Mouse (Mus musculus) ES-E14 (cell line): ENCODE data around the gene Ccdc92. TPM values are rescaled to one million over a fixed set of nuclear protein-coding genes. Genes with fewer than 3 reads are reported as not detected.

Experiments
- DNase-seq: peaks from one replicate; pipeline ENCODE4 v3.0.0-alpha.2; 2013; ENCODE audit warnings: low read depth, low spot score
- H3K27ac ChIP-seq: 2 replicates; pipeline ENCODE4 v1.5.1; 2012; ENCODE audit warnings: low read depth, mild to moderate bottlenecking, low read length, moderate library complexity, mixed read lengths; ENCODE audit not compliant: poor library complexity, insufficient read depth, severe bottlenecking
- H3K36me3 ChIP-seq: 2 replicates; pipeline ENCODE4 v1.6.1; 2012; ENCODE audit warnings: mild to moderate bottlenecking, low read length, moderate library complexity, mixed read lengths; ENCODE audit not compliant: control insufficient read depth, poor library complexity, insufficient read depth, severe bottlenecking
- H3K4me1 ChIP-seq, 2 experiments: fragments of 150-350 bp in 1 of 2; sonication (generic) in 1 of 2; 2 replicates each; pipeline ENCODE4 v1.6.1; 2012; ENCODE audit warnings: low read length in 2 of 2, mild to moderate bottlenecking in 1 of 2, mixed read lengths in 1 of 2; ENCODE audit not compliant: control insufficient read depth in 2 of 2, insufficient read depth in 2 of 2, poor library complexity in 1 of 2
- H3K4me3 ChIP-seq, 2 experiments: fragments of 150-350 bp in 1 of 2; sonication (generic) in 1 of 2; 2 replicates each; pipeline ENCODE4 v1.5.1; 2012; ENCODE audit warnings: low read length in 2 of 2, low read depth in 1 of 2, mild to moderate bottlenecking in 1 of 2, mixed read lengths in 1 of 2; ENCODE audit not compliant: insufficient read depth in 1 of 2, poor library complexity in 1 of 2, severe bottlenecking in 1 of 2
- H3K9ac ChIP-seq: 2 replicates; pipeline ENCODE4 v1.6.1; 2012; ENCODE audit warnings: low read depth, mild to moderate bottlenecking, low read length, mixed read lengths; ENCODE audit not compliant: poor library complexity, insufficient read depth, severe bottlenecking
- H3K9me3 ChIP-seq: fragments of 150-350 bp; sonication (generic); 2 replicates; pipeline ENCODE4 v1.6.1; 2012; ENCODE audit warnings: low read depth, mild to moderate bottlenecking, low read length; ENCODE audit not compliant: control insufficient read depth, insufficient read depth
- CHD2 ChIP-seq: IDR thresholded peaks from 2 replicates; pipeline ENCODE4 v1.6.1; 2014; ENCODE audit warnings: mild to moderate bottlenecking, low read depth, low read length, inconsistent platforms
- HCFC1 ChIP-seq: IDR thresholded peaks from 2 replicates; pipeline ENCODE4 v1.6.1; 2012; ENCODE audit warnings: low read length, inconsistent platforms, borderline replicate concordance; ENCODE audit not compliant: insufficient read depth
- MAFK ChIP-seq: IDR thresholded peaks from 2 replicates; pipeline ENCODE4 v1.6.1; 2014; ENCODE audit warnings: mild to moderate bottlenecking, low read depth, low read length, inconsistent platforms; ENCODE audit not compliant: insufficient read depth
- ZC3H11A ChIP-seq: IDR thresholded peaks from 2 replicates; pipeline ENCODE4 v1.6.1; 2012; ENCODE audit warnings: low read depth, mild to moderate bottlenecking, inconsistent platforms, low read length, borderline replicate concordance
- ZNF384 ChIP-seq: IDR thresholded peaks from 2 replicates; pipeline ENCODE4 v1.6.1; 2012; ENCODE audit warnings: low read depth, low read length, inconsistent platforms
- in situ Hi-C, 2 experiments: fragments of 600-800 bp; cut with MboI; formaldehyde crosslinking; loops; one replicate each; pipeline ENCODE4 v1.15.1; 2025; ENCODE audit warnings: low sequenced_read_pairs in 2 of 2, inconsistent platforms in 1 of 2; ENCODE audit not compliant: unreplicated experiment in 2 of 2
- total RNA-seq: library from RNA; depleted of rRNA; stranded (reverse); fragments of 300-350 nt; gene quantifications from 2 replicates; pipeline ENCODE4 v1.2.3, GENCODE M21; 2012

Ccdc92 gene
- total RNA-seq, 1 experiment: 3.9 TPM

DNA sequence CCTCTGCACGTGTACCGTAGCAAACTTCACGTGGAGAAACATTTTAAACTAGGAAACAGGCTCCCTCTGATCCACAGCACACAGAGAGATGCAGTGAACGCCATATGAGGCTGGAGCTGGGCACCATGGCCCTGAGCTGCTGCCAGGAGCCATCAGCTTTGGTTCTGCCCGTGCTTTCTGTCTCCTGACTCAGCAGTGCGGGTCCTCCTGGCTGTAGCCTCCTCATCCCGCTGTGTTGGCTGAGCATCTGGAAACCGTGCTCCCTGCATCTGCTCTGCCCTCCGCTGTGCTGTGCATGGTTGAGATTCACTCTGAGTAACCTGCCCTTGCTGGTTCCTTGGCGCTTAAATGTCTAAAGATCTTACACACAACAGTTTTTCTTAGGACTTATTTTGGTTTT, 40.0 kb upstream of the Ccdc92 start:
- in situ Hi-C loops: loop anchor here in 1 of 2 experiments (10.0 kb wide), 1 partner anchor 353 kb away; no protein-coding TSS in a partner anchor
- no peak for TF ChIP-seq ZNF384
- TF ChIP-seq MAFK: no peak
- no peak for TF ChIP-seq CHD2
- TF ChIP-seq HCFC1: no peak
- no peak for TF ChIP-seq ZC3H11A
- Histone ChIP-seq H3K36me3 (no peaks in the 10 kb centered on the region), H3K4me1 (no peaks in the 10 kb centered on the region), H3K9ac (no peak overlapping the region), H3K4me3 (no peak overlapping the region), H3K27ac (no peak overlapping the region), H3K9me3 (no peaks in the 10 kb centered on the region)
- no peak for DNase-seq

DNA sequence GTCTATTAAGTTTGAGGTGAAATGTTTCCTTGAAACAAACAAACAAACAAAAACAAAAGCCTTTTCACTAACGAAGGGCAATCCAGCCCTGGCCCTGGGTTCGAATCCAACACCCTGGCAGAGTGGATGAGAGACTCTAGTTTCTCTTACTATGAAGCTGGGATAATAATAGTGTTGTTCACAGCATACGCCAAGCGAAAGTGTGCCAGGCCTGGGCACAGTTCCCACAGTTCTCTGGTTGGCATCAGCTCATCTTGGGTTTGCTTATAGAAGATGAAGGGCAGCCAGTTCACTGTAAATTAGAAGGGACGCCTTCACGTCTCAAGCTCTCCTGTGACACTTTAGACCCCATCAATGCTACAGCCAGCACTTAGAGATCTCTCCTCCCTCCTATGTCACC, 39.5 kb upstream of the Ccdc92 start:
- no peak overlapping the region for H3K27ac ChIP-seq
- in situ Hi-C loops: loop anchor here in 1 of 2 experiments (10.0 kb wide), 1 partner anchor 353 kb away; no protein-coding TSS in a partner anchor
- TF ChIP-seq ZNF384 (no peak), ZC3H11A (no peak), CHD2 (no peak), HCFC1 (no peak), MAFK (no peak)
- no peak for DNase-seq
- H3K36me3 ChIP-seq: no peaks in the 10 kb centered on the region
- H3K9me3 ChIP-seq: no peaks in the 10 kb centered on the region
- H3K9ac ChIP-seq: no peak overlapping the region
- H3K4me3 ChIP-seq: no peak overlapping the region
- no peaks in the 10 kb centered on the region for H3K4me1 ChIP-seq

DNA sequence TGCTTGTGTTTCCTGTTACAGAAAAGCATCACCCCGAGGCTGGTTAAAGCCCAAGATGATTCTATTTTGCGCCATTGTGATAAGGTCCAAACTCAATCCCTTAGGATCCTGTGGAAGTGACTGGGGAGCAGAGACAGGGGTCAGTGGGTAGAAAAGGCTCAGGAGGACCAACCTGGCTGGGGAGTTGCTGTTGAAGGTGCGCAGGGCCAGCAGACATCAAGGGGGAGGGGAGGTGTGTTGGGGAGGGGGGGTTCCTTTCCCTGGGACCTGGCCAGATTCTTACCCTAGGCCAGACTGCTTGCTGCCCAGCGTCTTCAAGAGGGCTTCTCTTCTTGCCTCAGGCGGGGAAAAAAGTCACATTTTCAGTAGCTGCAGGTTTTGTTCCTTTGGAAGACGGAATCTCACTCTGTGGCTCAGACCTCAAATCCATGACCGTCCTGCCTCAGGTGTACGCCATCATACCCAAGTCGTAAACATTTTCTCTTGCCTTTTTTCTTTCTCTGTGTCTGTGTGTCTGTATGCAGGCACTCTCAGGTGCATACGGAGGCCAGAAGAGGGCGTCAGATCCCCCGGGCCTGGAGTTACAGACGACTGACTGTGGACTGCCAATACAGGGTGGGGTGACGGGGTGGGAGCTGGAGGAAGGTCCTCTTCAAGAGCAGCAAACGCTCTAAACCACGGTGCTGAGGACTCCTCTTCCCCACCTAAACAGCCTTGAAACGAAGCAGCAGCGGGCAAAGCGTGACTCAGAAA, 38.7 kb upstream of the Ccdc92 start:
- H3K27ac ChIP-seq: no peak overlapping the region
- in situ Hi-C loops: loop anchor here in 1 of 2 experiments (10.0 kb wide), 1 partner anchor 354 kb away; no protein-coding TSS in a partner anchor

DNA sequence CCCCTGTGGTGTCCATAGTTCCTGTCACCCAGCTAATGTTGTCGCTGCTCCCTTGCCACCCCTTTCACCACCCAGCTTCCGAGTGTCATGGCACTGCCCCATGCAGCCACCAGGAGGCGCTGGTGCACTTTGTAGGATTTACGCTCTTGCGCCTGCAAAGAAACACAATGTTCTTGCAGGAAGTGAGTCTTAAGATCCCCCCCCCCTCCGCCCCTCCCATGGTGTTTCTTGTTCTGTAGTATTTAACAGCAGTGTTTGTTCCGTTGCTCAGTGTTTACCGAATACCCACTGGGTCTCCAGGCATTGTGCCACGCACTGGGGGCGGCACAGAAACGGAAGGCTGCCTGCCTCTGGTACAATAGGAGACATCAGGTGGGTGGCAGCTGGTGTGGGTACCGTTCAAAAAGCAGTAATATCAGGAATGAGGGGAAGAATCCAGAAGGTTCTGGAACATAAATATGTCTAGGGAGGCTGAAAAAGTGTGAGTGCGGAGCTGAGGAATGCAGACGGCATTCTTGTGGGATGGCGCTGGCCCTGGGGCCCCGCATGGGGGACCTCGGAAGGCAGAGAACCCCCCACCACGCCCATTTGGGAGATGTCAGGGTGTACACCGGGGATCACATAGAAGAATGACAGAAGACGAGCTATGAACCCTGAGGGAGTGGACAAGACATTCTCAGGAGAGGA, 37.9 kb upstream of the Ccdc92 start:
- in situ Hi-C loops: loop anchor here in 1 of 2 experiments (10.0 kb wide), 1 partner anchor 355 kb away; no protein-coding TSS in a partner anchor
- TF ChIP-seq ZC3H11A: peak; percentile 58; the same call in 1 of the 2 replicates
- no peak for TF ChIP-seq HCFC1
- Histone ChIP-seq H3K4me3 (no peak overlapping the region), H3K27ac (no peak overlapping the region), H3K9ac (no peak overlapping the region), H3K36me3 (no peaks in the 10 kb centered on the region), H3K9me3 (no peaks in the 10 kb centered on the region), H3K4me1 (no peaks in the 10 kb centered on the region)
- DNase-seq: peak; percentile 58

More for the DNA sequence above, 38.7 kb upstream of the Ccdc92 start:
- Histone ChIP-seq H3K4me3 (no peak overlapping the region), H3K9ac (no peak overlapping the region), H3K36me3 (no peaks in the 10 kb centered on the region), H3K4me1 (no peaks in the 10 kb centered on the region), H3K9me3 (no peaks in the 10 kb centered on the region)
- no peak for TF ChIP-seq ZNF384
- TF ChIP-seq CHD2: no peak
- no peak for TF ChIP-seq HCFC1
- no peak for TF ChIP-seq MAFK
- no peak for TF ChIP-seq ZC3H11A
- DNase-seq: no peak
